Mouse (Mus musculus): Measurements from ENCODE around the gene Zfp809.

Gene Zfp809

GRCm38 (mm10) chr9:22261594-22261993 is 36.1 kb downstream of the Zfp809 start:
- DNase-seq (ENCODE audit: low spot score in 2 of 2), result no peak

GRCm38 (mm10) chr9:22262611-22263010 is 37.1 kb downstream of the Zfp809 start:
- no peak for DNase-seq (ENCODE audit: low spot score in 2 of 2)

GRCm38 (mm10) chr9:22268886-22269285 is 43.4 kb downstream of the Zfp809 start:
- no peak for DNase-seq (ENCODE audit: low spot score in 2 of 2)

- no peak for DNase-seq (ENCODE audit: low spot score in 2 of 2)
Measured at GRCm38 (mm10) chr9:22278733-22279132, 53.2 kb downstream of the Zfp809 start.
